Mouse (Mus musculus) neural tube, postnatal 0 days (tissue): ENCODE data around the gene Clec4b2. TPM values are rescaled to one million over a fixed set of nuclear protein-coding genes. Genes with fewer than 3 reads are reported as not detected.

ENCODE experiments used
- polyA plus RNA-seq: library from polyadenylated mRNA; unstranded; fragments of >200 nt; fragmentation: Nextera tagmentation; extraction: Ambion mirVana; gene quantifications from 2 replicates; pipeline ENCODE4 v1.2.1, GENCODE M21; 2015

Gene Clec4b2
- not detected in 2 replicates for polyA plus RNA-seq

DNA sequence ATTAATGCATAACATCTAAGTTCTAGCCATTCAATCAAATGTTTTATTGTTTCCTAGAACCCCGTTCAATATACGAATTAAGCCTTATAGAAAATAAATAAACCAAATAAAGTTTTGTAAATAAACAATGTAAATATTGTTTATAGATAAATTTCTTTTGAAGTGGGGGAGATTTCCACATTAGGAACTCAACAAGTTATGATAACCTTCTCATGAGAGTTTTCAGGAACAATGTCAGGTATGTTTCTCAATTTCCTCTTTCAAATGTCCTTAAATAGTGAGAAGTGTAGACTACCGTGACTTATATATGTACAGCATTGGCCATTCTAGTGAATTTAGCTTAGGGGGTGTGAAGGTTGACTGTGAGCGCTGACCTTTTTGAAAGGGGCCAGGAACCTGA is at the start of gene Clec4b2:
Gene Clec4b2 (plus strand): TSS at position 301 of the 400 bp plus-strand sequence.

DNA sequence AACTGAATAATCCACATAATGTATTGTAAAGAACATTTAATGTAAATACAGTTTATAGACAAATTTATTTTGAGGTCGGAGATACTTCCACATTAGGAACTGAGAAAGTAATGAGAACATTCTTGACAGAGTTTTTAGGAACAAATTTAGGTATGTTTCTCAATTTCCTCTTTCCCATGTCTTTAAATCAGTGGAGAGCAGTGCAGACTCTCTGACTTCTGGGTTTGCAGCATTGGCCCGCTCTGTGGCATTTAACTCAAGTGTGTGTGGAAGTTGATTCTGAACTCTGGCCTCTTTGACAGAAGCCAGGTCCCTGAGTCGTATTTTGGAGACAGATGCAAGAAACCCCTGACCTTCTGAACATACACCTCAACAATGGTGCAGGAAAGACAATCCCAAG is 57.0 kb downstream of the Clec4b2 start, which contains the start of gene Clec4n:
Gene Clec4n (plus strand): TSS at position 200 of the 400 bp plus-strand sequence.

Other genes starting within 250 kb of the Clec4b2 start
- 1.8 TPM in 2 replicates for gene Clec4a3, start 220.4 kb upstream of the Clec4b2 start, polyA plus RNA-seq
- not detected in 2 replicates for gene Clec4a4, start 182.5 kb upstream of the Clec4b2 start, polyA plus RNA-seq
- not detected in 2 replicates for gene Clec4b1, start 122.9 kb upstream of the Clec4b2 start, polyA plus RNA-seq
- 3.2 and 4.2 TPM in 2 replicates for gene Clec4a2, start 66.5 kb upstream of the Clec4b2 start, polyA plus RNA-seq
- gene Clec4n, start 57.0 kb downstream of the Clec4b2 start, polyA plus RNA-seq = 1.2 and 2.6 TPM in 2 replicates
- gene Clec4d, start 89.2 kb downstream of the Clec4b2 start, polyA plus RNA-seq = 0.34 TPM in 1 of 2 replicates, not detected in the other
- not detected in 2 replicates for gene Clec4e, start 117.0 kb downstream of the Clec4b2 start, polyA plus RNA-seq
- gene Vmn2r19, start 135.4 kb downstream of the Clec4b2 start, polyA plus RNA-seq = not detected in 2 replicates
- not detected in 2 replicates for gene Vmn2r20, start 245.2 kb downstream of the Clec4b2 start, polyA plus RNA-seq